ENCODE assay signal across 28 mouse cellular contexts in the genomic region with DNA sequence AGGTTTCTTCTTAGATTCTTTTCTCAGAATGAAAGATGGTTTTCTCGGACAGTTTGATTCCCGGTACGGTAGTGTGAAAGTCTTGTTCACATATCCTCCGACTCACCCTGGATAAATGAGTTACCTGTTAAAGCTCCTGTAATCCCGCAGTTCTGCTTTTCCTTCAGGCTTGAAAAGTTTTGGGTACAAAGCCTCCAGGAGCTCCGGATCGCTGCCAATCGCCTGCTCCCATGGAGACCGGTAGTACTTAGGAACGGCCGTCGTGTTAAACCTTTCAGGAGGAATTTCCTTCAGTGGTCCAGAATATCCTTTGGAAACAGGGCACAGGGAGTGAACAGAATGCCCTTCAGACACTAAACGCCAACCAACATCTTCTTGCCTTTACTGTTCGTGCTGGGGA. TPM values are rescaled to one million over a fixed set of nuclear protein-coding genes. Genes with fewer than 3 reads are reported as not detected.
DNase-seq lines count a peak whose midpoint lies in the region; ATAC-seq lines count a peak whose summit lies in the region.
"Had no signal": no experiment of that assay in that cellular context is flagged by ENCODE, and none has a peak within 500 bp of the region (broad histone marks: within the 10 kb centered on the region; RNA-seq: fewer than 3 reads in every experiment).

No protein-coding gene starts in this region.

- H3K4me3 ChIP-seq in kidney, embryonic 16.5 days (ENCODE audit: low read length): no peak overlapping the region
- H3K4me3 ChIP-seq: embryonic facial prominence, embryonic 10.5 days; embryonic facial prominence, embryonic 13.5 days; forebrain, embryonic 10.5 days; forebrain, embryonic 13.5 days; hindbrain, embryonic 12.5 days; hindbrain, embryonic 15.5 days had no signal

- H3K4me2 ChIP-seq in kidney, embryonic 16.5 days (replicated peaks; ENCODE audit: low read depth, low read length): no peak overlapping the region
- H3K4me2 ChIP-seq: embryonic facial prominence, embryonic 13.5 days; forebrain, embryonic 13.5 days; heart, embryonic 11.5 days; hindbrain, embryonic 12.5 days; hindbrain, embryonic 15.5 days had no signal

- no peak overlapping the region for H3K9ac ChIP-seq in kidney, embryonic 16.5 days (replicated peaks; ENCODE audit: low read length)
- H3K9ac ChIP-seq: embryonic facial prominence, embryonic 13.5 days; forebrain, embryonic 13.5 days; hindbrain, embryonic 12.5 days; hindbrain, embryonic 15.5 days had no signal

- WGBS in kidney, embryonic 16.5 days: 77% methylated on average over 14 of the region's 14 CpGs

- H3K4me1 ChIP-seq in kidney, embryonic 16.5 days (ENCODE audit: insufficient read depth, low read length): no peaks in the 10 kb centered on the region
- H3K4me1 ChIP-seq: embryonic facial prominence, embryonic 10.5 days; forebrain, embryonic 13.5 days; hindbrain, embryonic 12.5 days; hindbrain, embryonic 15.5 days had no signal

- H3K27ac ChIP-seq in kidney, embryonic 16.5 days (ENCODE audit: low read length): no peak overlapping the region
- H3K27ac ChIP-seq: embryonic facial prominence, embryonic 10.5 days; embryonic facial prominence, embryonic 13.5 days; forebrain, embryonic 10.5 days; forebrain, embryonic 13.5 days; hindbrain, embryonic 12.5 days; hindbrain, embryonic 15.5 days had no signal

- peak; percentile 47 for DNase-seq in kidney, adult 18-20 months
- DNase-seq in kidney, adult 8-10 months: peak; percentile 57 to 65
- DNase-seq in kidney, postnatal 14 days: peak; percentile 38
- no peak for DNase-seq in natural killer cell, adult 2 months (ENCODE audit: low spot score in 2 of 2)
- no peak for DNase-seq in gastrocnemius, adult 8-10 months (ENCODE audit: low spot score in 2 of 2)
- no peak for DNase-seq in right cerebral cortex, postnatal 14 days
- DNase-seq: adrenal gland, adult 8-10 months; adrenal gland, postnatal 25 days; cerebellum, adult 11-12 months; cerebellum, adult 8-10 months; cerebellum, postnatal 36 days; embryo, embryonic 11 days; gastrocnemius, postnatal 14 days; heart, adult 11 months had no signal

- no peaks in the 10 kb centered on the region for H3K9me3 ChIP-seq in kidney, embryonic 16.5 days (ENCODE audit: low read length)
- H3K9me3 ChIP-seq: embryonic facial prominence, embryonic 10.5 days; embryonic facial prominence, embryonic 13.5 days; forebrain, embryonic 10.5 days; forebrain, embryonic 13.5 days; hindbrain, embryonic 12.5 days; hindbrain, embryonic 15.5 days had no signal

- no peaks in the 10 kb centered on the region for H3K36me3 ChIP-seq in kidney, embryonic 16.5 days (ENCODE audit: insufficient read depth, low read length)
- H3K36me3 ChIP-seq: embryonic facial prominence, embryonic 10.5 days; embryonic facial prominence, embryonic 13.5 days; forebrain, embryonic 10.5 days; hindbrain, embryonic 12.5 days; hindbrain, embryonic 15.5 days had no signal

- ATAC-seq in kidney, embryonic 16.5 days (ENCODE audit: low FRiP score, low TSS enrichment): no peak
- ATAC-seq: activated CD4-positive, CD25-positive, alpha-beta regulatory T cell, adult 4 months; CD4-positive, CD25-positive, alpha-beta regulatory T cell, adult 4 months; forebrain, embryonic 13.5 days; forebrain, embryonic 16.5 days had no signal

- H3K27me3 ChIP-seq in kidney, embryonic 16.5 days (ENCODE audit: insufficient read depth, low read length): no peaks in the 10 kb centered on the region
- H3K27me3 ChIP-seq: embryonic facial prominence, embryonic 13.5 days; forebrain, embryonic 13.5 days; hindbrain, embryonic 12.5 days; hindbrain, embryonic 15.5 days had no signal

RNA-seq across cellular contexts. Expression of gene Myoz2, which starts 21.3 kb away (rescaled TPM):
- 0.99 and 1.3 TPM in 2 replicates for polyA plus RNA-seq in kidney, embryonic 16.5 days (2015; fragmentation: Nextera tagmentation; extraction: Ambion mirVana)
- total RNA-seq in gastrocnemius, adult 8-10 months (2022): 100 to 1,000 TPM; 244 to 301 (median 265) TPM
- total RNA-seq: adrenal gland, postnatal 25 days; hematopoietic stem cell, adult 5-6 weeks; MEL had no signal
- polyA plus RNA-seq: activated CD4-positive, CD25-positive, alpha-beta regulatory T cell, adult 4 months; cortical plate, adult 2 months; embryonic facial prominence, embryonic 10.5 days; forebrain, embryonic 10.5 days; forebrain, embryonic 13.5 days; forebrain, embryonic 16.5 days had no signal

RNA-seq across cellular contexts. Expression of gene Usp53, which starts 29.2 kb away (rescaled TPM):
- polyA plus RNA-seq in kidney, embryonic 16.5 days (2015; fragmentation: Nextera tagmentation; extraction: Ambion mirVana): 10.3 and 14.4 TPM in 2 replicates
- 10 to 100 TPM in 2 of 4 experiments, 1 to 10 TPM in 2; 8.0 to 14.5 (median 10.0) TPM for total RNA-seq in gastrocnemius, adult 8-10 months (2022)

Comparison
In these comparisons a context has a peak if more than half of its experiments do, and no peak if none do; other contexts are left out.
1. DNase-seq: peak in kidney, adult 18-20 months (single experiment), kidney, adult 8-10 months (2 of 2) and kidney, postnatal 14 days (single experiment); none in natural killer cell, adult 2 months (0 of 2), gastrocnemius, adult 8-10 months (0 of 2) and right cerebral cortex, postnatal 14 days (single experiment).